Mouse (Mus musculus) neutrophil, adult 5-6 weeks (primary cell): ENCODE results near the gene Slc35e1. TPM values are rescaled to one million over a fixed set of nuclear protein-coding genes. Genes with fewer than 3 reads are reported as not detected.

Experiments used
- ATAC-seq: fragments of 151-379, 151-347 bp; 2 replicates; pipeline ENCODE4 v1.8.0; 2017; ENCODE audit warnings: mild to moderate bottlenecking, moderate TSS enrichment; ENCODE audit not compliant: insufficient number of reproducible peaks, poor library complexity, low FRiP score, severe bottlenecking; ENCODE audit errors: extremely low read depth
- total RNA-seq: library from RNA; stranded (forward); fragments of 200-1000 nt; gene quantifications from 2 replicates; pipeline ENCODE4 v1.2.3, GENCODE M21; 2017

Gene Slc35e1
- 55.1 and 65.8 TPM in 2 replicates for total RNA-seq

- peak; percentile 36; the same call in 1 of the 2 replicates for ATAC-seq
These were observed at the start of gene Slc35e1 for GRCm38 (mm10) chr8:72491680-72492621. Gene Slc35e1 (minus strand): TSS chr8:72492614.

GRCm38 (mm10) chr8:72539234-72539633 lies 46.8 kb upstream of the Slc35e1 start:
- ATAC-seq, result peak; percentile 57; the same call in 1 of the 2 replicates

GRCm38 (mm10) chr8:72534888-72535287 lies 42.5 kb upstream of the Slc35e1 start:
- no peak for ATAC-seq

- ATAC-seq, result no peak
These were observed 39.7 kb upstream of the Slc35e1 start for GRCm38 (mm10) chr8:72532103-72532502.

GRCm38 (mm10) chr8:72521888-72522287 lies 29.5 kb upstream of the Slc35e1 start:
- ATAC-seq, result no peak

GRCm38 (mm10) chr8:72517421-72517988 lies 25.1 kb upstream of the Slc35e1 start:
- ATAC-seq, result no peak

GRCm38 (mm10) chr8:72513158-72513557 lies 20.7 kb upstream of the Slc35e1 start:
- ATAC-seq, result no peak

GRCm38 (mm10) chr8:72512648-72513047 lies 20.2 kb upstream of the Slc35e1 start:
- ATAC-seq, result no peak

GRCm38 (mm10) chr8:72507505-72507904 lies 15.1 kb upstream of the Slc35e1 start:
- peak; percentile 7; the same call in 1 of the 2 replicates for ATAC-seq

- ATAC-seq, result no peak
These were observed 12.4 kb upstream of the Slc35e1 start for GRCm38 (mm10) chr8:72504637-72505314.

- ATAC-seq, result no peak
These were observed 11.7 kb upstream of the Slc35e1 start for GRCm38 (mm10) chr8:72504137-72504536.

- no peak for ATAC-seq
These were observed 8.1 kb upstream of the Slc35e1 start for GRCm38 (mm10) chr8:72500521-72500931.

GRCm38 (mm10) chr8:72499521-72500284 lies 7.3 kb upstream of the Slc35e1 start:
- no peak for ATAC-seq

- ATAC-seq, result no peak
These were observed 6.1 kb upstream of the Slc35e1 start for GRCm38 (mm10) chr8:72498527-72498926.

GRCm38 (mm10) chr8:72497911-72498310 lies 5.5 kb upstream of the Slc35e1 start:
- no peak for ATAC-seq

GRCm38 (mm10) chr8:72496217-72496616 lies 3.8 kb upstream of the Slc35e1 start:
- ATAC-seq, result no peak

GRCm38 (mm10) chr8:72495411-72496111 lies 3.1 kb upstream of the Slc35e1 start:
- ATAC-seq, result no peak

GRCm38 (mm10) chr8:72493381-72493780 lies 967 bp upstream of the Slc35e1 start:
- no peak for ATAC-seq
